Mouse (Mus musculus): ENCODE data around the gene Tsks. TPM values are rescaled to one million over a fixed set of nuclear protein-coding genes. Genes with fewer than 3 reads are reported as not detected.

Tsks gene
- polyA plus RNA-seq, 1 experiment from 2014 or later = not detected

GRCm38 (mm10) chr7:44905430-44905829 is 37.6 kb upstream of the Tsks start:
- WGBS = 92% methylated on average over 20 of the region's 20 CpGs
- Histone ChIP-seq H3K4me3 (replicated peaks; ENCODE audit: low read depth, low read length) (no peak overlapping the region), H3K4me1 (ENCODE audit: control insufficient read depth, insufficient read depth, low read length) (0 out of 2 replicates have a peak, but pooled peaks cover 5% of the 10 kb centered on the region), H3K27me3 (ENCODE audit: control insufficient read depth, insufficient read depth, low read length) (no peaks in the 10 kb centered on the region), H3K4me2 (ENCODE audit: low read length) (no peak overlapping the region), H3K9me3 (ENCODE audit: control insufficient read depth, low read length) (no peaks in the 10 kb centered on the region), H3K9ac (replicated peaks; ENCODE audit: low read length) (no peak overlapping the region), H3K36me3 (ENCODE audit: control insufficient read depth, insufficient read depth, low read length) (peaks cover 98% of the 10 kb centered on the region), H3K27ac (replicated peaks; ENCODE audit: low read depth, low read length) (no peak overlapping the region)
- ATAC-seq (ENCODE audit: low FRiP score, low TSS enrichment) (no peak), DNase-seq (no peak)

GRCm38 (mm10) chr7:44908706-44909476 is 34.1 kb upstream of the Tsks start:
- WGBS = 93% methylated on average over 15 of the region's 15 CpGs
- peaks cover 100% of the 10 kb centered on the region for H3K36me3 ChIP-seq (ENCODE audit: control insufficient read depth, insufficient read depth, low read length)
- ATAC-seq (ENCODE audit: low FRiP score, low TSS enrichment) (no peak), DNase-seq (no peak)
- H3K4me1 ChIP-seq (ENCODE audit: control insufficient read depth, insufficient read depth, low read length) = no peaks in the 10 kb centered on the region
- H3K9ac ChIP-seq (replicated peaks; ENCODE audit: low read length) = no peak overlapping the region
- no peaks in the 10 kb centered on the region for H3K27me3 ChIP-seq (ENCODE audit: control insufficient read depth, insufficient read depth, low read length)
- no peaks in the 10 kb centered on the region for H3K9me3 ChIP-seq (ENCODE audit: control insufficient read depth, low read length)
- no peak overlapping the region for H3K27ac ChIP-seq (replicated peaks; ENCODE audit: low read depth, low read length)
- H3K4me3 ChIP-seq (replicated peaks; ENCODE audit: low read depth, low read length) = no peak overlapping the region
- H3K4me2 ChIP-seq (ENCODE audit: low read length) = no peak overlapping the region

GRCm38 (mm10) chr7:44914396-44914795 is 28.6 kb upstream of the Tsks start:
- no peak overlapping the region for H3K9ac ChIP-seq (replicated peaks; ENCODE audit: low read length)
- H3K4me3 ChIP-seq (replicated peaks; ENCODE audit: low read depth, low read length) = no peak overlapping the region
- H3K27ac ChIP-seq (replicated peaks; ENCODE audit: low read depth, low read length) = no peak overlapping the region
- H3K9me3 ChIP-seq (ENCODE audit: control insufficient read depth, low read length) = no peaks in the 10 kb centered on the region
- WGBS = 90% methylated on average over 2 of the region's 2 CpGs
- no peak overlapping the region for H3K4me2 ChIP-seq (ENCODE audit: low read length)
- H3K27me3 ChIP-seq (ENCODE audit: control insufficient read depth, insufficient read depth, low read length) = no peaks in the 10 kb centered on the region
- no peak for ATAC-seq (ENCODE audit: low FRiP score, low TSS enrichment)
- no peaks in the 10 kb centered on the region for H3K4me1 ChIP-seq (ENCODE audit: control insufficient read depth, insufficient read depth, low read length)
- peaks cover 66% of the 10 kb centered on the region for H3K36me3 ChIP-seq (ENCODE audit: control insufficient read depth, insufficient read depth, low read length)
- DNase-seq = no peak

GRCm38 (mm10) chr7:44915314-44915713 is 27.7 kb upstream of the Tsks start:
- H3K4me3 ChIP-seq (replicated peaks; ENCODE audit: low read depth, low read length) = no peak overlapping the region
- no peak for DNase-seq
- H3K9ac ChIP-seq (replicated peaks; ENCODE audit: low read length) = no peak overlapping the region
- no peak overlapping the region for H3K4me2 ChIP-seq (ENCODE audit: low read length)
- no peaks in the 10 kb centered on the region for H3K9me3 ChIP-seq (ENCODE audit: control insufficient read depth, low read length)
- H3K27me3 ChIP-seq (ENCODE audit: control insufficient read depth, insufficient read depth, low read length) = no peaks in the 10 kb centered on the region
- H3K36me3 ChIP-seq (ENCODE audit: control insufficient read depth, insufficient read depth, low read length) = peaks cover 59% of the 10 kb centered on the region
- H3K27ac ChIP-seq (replicated peaks; ENCODE audit: low read depth, low read length) = no peak overlapping the region
- 94% methylated on average over 9 of the region's 9 CpGs for WGBS
- ATAC-seq (ENCODE audit: low FRiP score, low TSS enrichment) = no peak
- H3K4me1 ChIP-seq (ENCODE audit: control insufficient read depth, insufficient read depth, low read length) = no peaks in the 10 kb centered on the region

GRCm38 (mm10) chr7:44916191-44916590 is 26.8 kb upstream of the Tsks start:
- WGBS = 89% methylated on average over 6 of the region's 6 CpGs
- DNase-seq (no peak), ATAC-seq (ENCODE audit: low FRiP score, low TSS enrichment) (no peak)
- Histone ChIP-seq H3K4me1 (ENCODE audit: control insufficient read depth, insufficient read depth, low read length) (no peaks in the 10 kb centered on the region), H3K9ac (replicated peaks; ENCODE audit: low read length) (no peak overlapping the region), H3K27ac (replicated peaks; ENCODE audit: low read depth, low read length) (no peak overlapping the region), H3K36me3 (ENCODE audit: control insufficient read depth, insufficient read depth, low read length) (peaks cover 51% of the 10 kb centered on the region), H3K4me3 (replicated peaks; ENCODE audit: low read depth, low read length) (no peak overlapping the region), H3K9me3 (ENCODE audit: control insufficient read depth, low read length) (no peaks in the 10 kb centered on the region), H3K27me3 (ENCODE audit: control insufficient read depth, insufficient read depth, low read length) (no peaks in the 10 kb centered on the region), H3K4me2 (ENCODE audit: low read length) (no peak overlapping the region)

- Histone ChIP-seq H3K27ac (replicated peaks; ENCODE audit: low read depth, low read length) (no peak overlapping the region), H3K9me3 (ENCODE audit: control insufficient read depth, low read length) (no peaks in the 10 kb centered on the region), H3K4me2 (ENCODE audit: low read length) (no peak overlapping the region), H3K4me3 (replicated peaks; ENCODE audit: low read depth, low read length) (no peak overlapping the region), H3K4me1 (ENCODE audit: control insufficient read depth, insufficient read depth, low read length) (no peaks in the 10 kb centered on the region), H3K27me3 (ENCODE audit: control insufficient read depth, insufficient read depth, low read length) (no peaks in the 10 kb centered on the region), H3K36me3 (ENCODE audit: control insufficient read depth, insufficient read depth, low read length) (peaks cover 48% of the 10 kb centered on the region), H3K9ac (replicated peaks; ENCODE audit: low read length) (no peak overlapping the region)
- no peak for ATAC-seq (ENCODE audit: low FRiP score, low TSS enrichment)
- no peak for DNase-seq
- 96% methylated on average over 4 of the region's 4 CpGs for WGBS
Observed at GRCm38 (mm10) chr7:44916881-44917280, 26.1 kb upstream of the Tsks start.

GRCm38 (mm10) chr7:44918219-44918618 is 24.8 kb upstream of the Tsks start:
- H3K27me3 ChIP-seq (ENCODE audit: control insufficient read depth, insufficient read depth, low read length) = no peaks in the 10 kb centered on the region
- H3K4me1 ChIP-seq (ENCODE audit: control insufficient read depth, insufficient read depth, low read length) = no peaks in the 10 kb centered on the region
- H3K4me2 ChIP-seq (ENCODE audit: low read length) = no peak overlapping the region
- no peaks in the 10 kb centered on the region for H3K9me3 ChIP-seq (ENCODE audit: control insufficient read depth, low read length)
- H3K4me3 ChIP-seq (replicated peaks; ENCODE audit: low read depth, low read length) = no peak overlapping the region
- no peak overlapping the region for H3K9ac ChIP-seq (replicated peaks; ENCODE audit: low read length)
- DNase-seq = no peak
- ATAC-seq (ENCODE audit: low FRiP score, low TSS enrichment) = no peak
- peaks cover 48% of the 10 kb centered on the region for H3K36me3 ChIP-seq (ENCODE audit: control insufficient read depth, insufficient read depth, low read length)
- 91% methylated on average over 3 of the region's 3 CpGs for WGBS
- H3K27ac ChIP-seq (replicated peaks; ENCODE audit: low read depth, low read length) = no peak overlapping the region

GRCm38 (mm10) chr7:44919127-44919526 is 23.9 kb upstream of the Tsks start:
- ATAC-seq (ENCODE audit: low FRiP score, low TSS enrichment) = no peak
- peaks cover 46% of the 10 kb centered on the region for H3K36me3 ChIP-seq (ENCODE audit: control insufficient read depth, insufficient read depth, low read length)

GRCm38 (mm10) chr7:44922530-44922929 is 20.5 kb upstream of the Tsks start:
- no peak overlapping the region for H3K27ac ChIP-seq (replicated peaks; ENCODE audit: low read depth, low read length)
- no peak overlapping the region for H3K9ac ChIP-seq (replicated peaks; ENCODE audit: low read length)
- H3K27me3 ChIP-seq (ENCODE audit: control insufficient read depth, insufficient read depth, low read length) = no peaks in the 10 kb centered on the region
- H3K4me2 ChIP-seq (ENCODE audit: low read length) = no peak overlapping the region
- no peak for ATAC-seq (ENCODE audit: low FRiP score, low TSS enrichment)
- H3K4me3 ChIP-seq (replicated peaks; ENCODE audit: low read depth, low read length) = no peak overlapping the region
- H3K36me3 ChIP-seq (ENCODE audit: control insufficient read depth, insufficient read depth, low read length) = peaks cover 41% of the 10 kb centered on the region
- no peaks in the 10 kb centered on the region for H3K9me3 ChIP-seq (ENCODE audit: control insufficient read depth, low read length)
- H3K4me1 ChIP-seq (ENCODE audit: control insufficient read depth, insufficient read depth, low read length) = peaks cover 1% of the 10 kb centered on the region
- DNase-seq = no peak

More at GRCm38 (mm10) chr7:44919127-44919526, 23.9 kb upstream of the Tsks start:
- DNase-seq = no peak
- WGBS = 93% methylated on average over 5 of the region's 5 CpGs
- H3K9ac ChIP-seq (replicated peaks; ENCODE audit: low read length) = no peak overlapping the region
- no peak overlapping the region for H3K27ac ChIP-seq (replicated peaks; ENCODE audit: low read depth, low read length)
- H3K27me3 ChIP-seq (ENCODE audit: control insufficient read depth, insufficient read depth, low read length) = no peaks in the 10 kb centered on the region
- no peak overlapping the region for H3K4me2 ChIP-seq (ENCODE audit: low read length)
- no peaks in the 10 kb centered on the region for H3K9me3 ChIP-seq (ENCODE audit: control insufficient read depth, low read length)
- H3K4me1 ChIP-seq (ENCODE audit: control insufficient read depth, insufficient read depth, low read length) = no peaks in the 10 kb centered on the region
- no peak overlapping the region for H3K4me3 ChIP-seq (replicated peaks; ENCODE audit: low read depth, low read length)
